Mouse (Mus musculus): ENCODE data around the gene Dnajb8.

The Dnajb8 gene

GRCm38 (mm10) chr6:88199718-88200692 is 22.1 kb upstream of the Dnajb8 start:
- DNase-seq, result no peak

- no peak for DNase-seq
Measured at GRCm38 (mm10) chr6:88200693-88201609, 21.1 kb upstream of the Dnajb8 start.

GRCm38 (mm10) chr6:88201926-88202700 is 20.0 kb upstream of the Dnajb8 start:
- no peak for DNase-seq

GRCm38 (mm10) chr6:88202921-88203690 is 19.0 kb upstream of the Dnajb8 start:
- no peak for DNase-seq

GRCm38 (mm10) chr6:88203791-88204405 is 18.2 kb upstream of the Dnajb8 start:
- DNase-seq, result no peak

- DNase-seq, result no peak
Measured at GRCm38 (mm10) chr6:88204531-88205385, 17.3 kb upstream of the Dnajb8 start.

GRCm38 (mm10) chr6:88205386-88205700 is 16.7 kb upstream of the Dnajb8 start:
- no peak for DNase-seq

- DNase-seq, result no peak
Measured at GRCm38 (mm10) chr6:88205937-88206336, 16.1 kb upstream of the Dnajb8 start.

GRCm38 (mm10) chr6:88206566-88206965 is 15.5 kb upstream of the Dnajb8 start:
- no peak for DNase-seq

- no peak for DNase-seq
Measured at GRCm38 (mm10) chr6:88207403-88208033, 14.6 kb upstream of the Dnajb8 start.

GRCm38 (mm10) chr6:88208321-88208720 is 13.7 kb upstream of the Dnajb8 start:
- DNase-seq, result no peak

GRCm38 (mm10) chr6:88209453-88209852 is 12.6 kb upstream of the Dnajb8 start:
- DNase-seq, result no peak

- no peak for DNase-seq
Measured at GRCm38 (mm10) chr6:88210182-88210581, 11.9 kb upstream of the Dnajb8 start.

GRCm38 (mm10) chr6:88215797-88216196 is 6.3 kb upstream of the Dnajb8 start:
- no peak for DNase-seq

- DNase-seq, result no peak
Measured at GRCm38 (mm10) chr6:88216199-88216598, 5.9 kb upstream of the Dnajb8 start.

- no peak for DNase-seq
Measured at GRCm38 (mm10) chr6:88219094-88219493, 3.0 kb upstream of the Dnajb8 start.

- DNase-seq, result no peak
Measured at GRCm38 (mm10) chr6:88226570-88226994, 4.5 kb downstream of the Dnajb8 start.

- no peak for DNase-seq
Measured at GRCm38 (mm10) chr6:88227537-88227936, 5.5 kb downstream of the Dnajb8 start.

GRCm38 (mm10) chr6:88229221-88229620 is 7.2 kb downstream of the Dnajb8 start:
- DNase-seq, result no peak

- no peak for DNase-seq
Measured at GRCm38 (mm10) chr6:88231821-88232220, 9.8 kb downstream of the Dnajb8 start.

Data from thymus, postnatal 4 days (tissue).